Mouse (Mus musculus): ENCODE measurements around the gene Syde1.
"Not testable (repeated sequence)": the region's sequence is repeated elsewhere in the genome, so short reads cannot be mapped to it uniquely, and the experiment has no call there.

Gene Syde1

GRCm38 (mm10) chr10:78591406-78592328, at the start of gene Syde1:
Gene Syde1 (minus strand): TSS chr10:78591964.
- DNase-seq, result no peak

DNA sequence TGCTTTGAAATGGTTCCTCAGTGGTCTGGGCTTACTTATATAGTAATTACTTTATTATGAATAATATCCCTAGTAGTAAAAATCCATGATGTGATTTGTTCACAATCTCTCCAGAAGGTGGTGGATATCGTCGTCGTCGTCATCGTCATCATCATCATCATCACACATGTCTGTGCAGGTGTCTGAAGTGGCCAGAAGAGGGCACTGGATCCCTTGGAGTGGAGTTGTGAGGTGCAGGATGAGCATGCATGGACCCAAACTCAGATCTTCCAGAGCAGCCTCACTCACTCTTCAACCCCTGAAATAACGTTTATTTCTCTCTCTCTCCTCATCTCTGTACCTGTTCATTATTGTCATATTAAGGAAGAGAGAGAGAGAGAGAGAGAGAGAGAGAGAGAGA, 40.5 kb upstream of the Syde1 start:
- peak; percentile 22 for DNase-seq

GRCm38 (mm10) chr10:78630194-78630593, 38.4 kb upstream of the Syde1 start:
- peak; percentile 53 for DNase-seq

GRCm38 (mm10) chr10:78623143-78623542, 31.4 kb upstream of the Syde1 start:
- not testable (repeated sequence) for DNase-seq

DNA sequence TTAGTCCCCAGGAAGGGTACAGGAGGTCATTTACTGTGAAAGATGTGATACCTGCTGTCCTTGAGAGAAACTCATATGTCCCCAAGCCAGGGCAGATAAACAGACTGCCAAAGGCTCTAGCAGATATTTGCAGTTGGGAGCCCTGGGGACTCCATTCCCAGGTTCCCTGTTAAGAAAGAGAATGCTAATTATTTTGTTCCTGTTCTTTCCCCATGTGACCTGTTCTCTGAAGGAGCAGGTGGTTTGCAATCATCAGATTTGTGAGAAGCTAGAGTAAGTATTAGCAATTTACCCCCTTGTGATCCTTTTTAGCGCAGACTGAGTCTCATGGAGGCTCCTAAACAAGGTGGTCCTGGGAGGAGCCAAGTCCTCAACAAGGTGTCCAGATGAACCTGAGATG, 26.2 kb upstream of the Syde1 start, which contains the start of gene Olfr1357:
TSS of gene Olfr1357 (minus strand) at position 101 of the 400 bp plus-strand sequence.
- no peak for DNase-seq

DNA sequence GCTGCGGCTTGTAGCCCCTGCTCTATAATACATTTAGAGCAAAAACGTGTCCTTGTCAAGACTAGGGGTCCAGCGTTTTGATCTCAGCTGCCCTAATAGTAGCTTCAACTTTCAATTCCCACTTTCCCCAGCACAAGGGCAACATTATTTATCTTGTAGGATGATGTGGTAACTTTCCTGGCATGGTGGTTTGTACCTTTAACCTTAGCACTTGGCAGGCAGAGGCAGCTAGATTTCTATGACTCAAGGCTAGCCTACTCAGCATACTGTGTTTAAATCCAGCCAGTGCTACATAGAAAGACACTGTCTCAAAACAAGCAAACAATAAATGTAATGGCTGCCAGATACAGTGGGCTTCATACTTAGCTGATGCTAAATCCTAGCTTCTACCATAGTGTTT, 15.8 kb upstream of the Syde1 start:
- no peak for DNase-seq

GRCm38 (mm10) chr10:78605080-78605479, 13.3 kb upstream of the Syde1 start:
- no peak for DNase-seq

DNA sequence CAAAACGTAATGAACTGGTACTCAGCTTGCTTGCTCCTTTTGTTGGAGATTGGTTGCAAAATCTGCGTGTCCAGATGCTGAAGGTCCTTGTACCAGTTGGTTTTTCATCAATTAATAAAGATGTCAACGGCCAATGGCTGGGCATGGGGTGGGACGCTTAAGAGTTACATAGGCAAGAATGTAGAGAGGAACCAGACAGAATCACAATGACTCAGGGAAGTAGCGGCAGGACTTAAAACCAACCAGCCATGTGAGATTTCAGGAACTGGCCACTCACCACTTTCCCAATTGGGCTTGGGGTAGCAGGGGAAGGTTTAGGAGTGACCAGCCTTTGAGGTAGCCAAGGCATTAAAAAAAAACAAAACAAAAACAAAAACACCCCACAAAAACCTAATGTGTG, 8.1 kb upstream of the Syde1 start:
- no peak for DNase-seq

DNA sequence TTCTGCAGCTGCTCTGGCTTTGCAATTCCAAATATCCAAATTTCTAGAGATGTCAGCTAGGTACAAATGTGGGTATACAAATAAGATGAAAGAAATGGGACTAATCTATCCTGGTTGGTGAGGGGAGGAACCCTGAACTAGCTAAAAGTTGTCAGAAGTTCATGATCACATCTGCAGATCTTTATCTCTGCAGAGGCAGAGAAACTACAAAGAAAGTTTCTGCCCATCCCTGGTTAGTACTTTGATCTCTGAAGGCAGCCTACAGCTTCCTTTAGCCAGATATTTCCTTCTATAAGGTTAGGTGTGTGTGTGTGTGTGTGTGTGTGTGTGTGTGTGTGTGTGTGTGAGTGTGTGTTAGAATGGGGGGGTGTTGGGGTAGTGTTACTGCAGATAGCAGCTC, 2.8 kb upstream of the Syde1 start:
- DNase-seq, result no peak

DNA sequence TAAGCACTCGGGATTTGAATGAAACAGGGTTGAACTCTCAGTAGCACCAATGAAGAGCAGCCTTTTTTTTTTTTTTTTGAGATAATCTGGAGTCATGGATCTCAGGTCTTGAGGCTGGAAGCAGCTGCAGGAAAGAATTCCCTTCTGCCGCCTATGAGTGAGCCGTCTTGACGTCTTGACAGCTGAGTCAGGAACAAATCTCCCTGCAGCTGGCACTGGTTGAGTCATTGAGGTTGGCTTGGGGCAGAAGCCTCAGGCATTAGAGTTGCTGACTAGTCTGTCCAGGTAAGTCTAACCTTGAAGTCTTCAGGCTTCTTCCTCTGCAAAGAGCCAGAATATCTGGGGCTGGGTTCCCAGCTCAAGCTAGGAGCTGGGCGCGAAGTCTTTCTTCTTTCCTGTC, 2.4 kb upstream of the Syde1 start:
- no peak for DNase-seq

DNA sequence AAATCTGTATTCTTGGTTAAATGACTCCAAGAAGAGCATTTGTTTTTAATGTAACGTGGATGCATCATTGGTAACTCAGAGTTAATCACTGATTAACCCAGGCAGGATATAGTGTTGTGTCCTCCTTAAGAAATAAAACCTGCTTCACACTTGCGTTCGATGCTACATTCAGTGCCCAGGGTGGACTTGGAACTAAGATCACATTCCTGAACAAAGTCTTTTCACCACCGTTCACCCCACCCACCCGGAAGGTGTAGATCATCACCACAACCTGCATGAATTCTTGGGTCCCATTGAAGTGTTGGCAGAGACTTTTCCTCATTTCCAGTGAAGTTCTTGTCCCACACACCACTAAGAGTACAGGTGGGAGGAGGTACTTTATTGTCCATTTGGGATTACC, 2.0 kb upstream of the Syde1 start:
- DNase-seq, result no peak

- DNase-seq, result no peak
Observed at GRCm38 (mm10) chr10:78592856-78593379, 1.2 kb upstream of the Syde1 start.

- DNase-seq, result no peak
Observed at GRCm38 (mm10) chr10:78590744-78591143, 1.0 kb downstream of the Syde1 start.

DNA sequence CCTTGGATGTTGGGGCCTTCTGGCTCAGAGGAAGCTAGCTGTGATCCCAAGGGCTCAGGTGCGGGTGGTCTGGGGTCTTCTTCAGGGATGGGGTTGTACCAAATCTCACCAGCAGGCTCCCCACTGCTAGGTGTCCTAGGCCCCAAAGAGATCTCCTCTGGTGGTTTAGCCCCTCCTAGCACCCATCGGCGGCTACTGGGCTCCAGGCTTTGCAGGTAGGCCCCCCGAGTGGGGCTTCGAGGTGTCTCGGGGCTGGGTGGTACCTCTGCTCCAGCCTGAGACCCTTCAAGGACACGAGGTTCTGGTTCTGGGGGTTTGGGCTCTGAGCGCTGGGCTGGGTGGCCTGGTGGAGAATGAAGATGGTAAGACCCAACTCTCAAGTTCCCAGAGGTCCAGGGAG, 1.9 kb downstream of the Syde1 start:
- no peak for DNase-seq

- DNase-seq, result no peak
Observed at GRCm38 (mm10) chr10:78589291-78589690, 2.5 kb downstream of the Syde1 start.

GRCm38 (mm10) chr10:78586026-78586425, 5.7 kb downstream of the Syde1 start:
- no peak for DNase-seq

GRCm38 (mm10) chr10:78585606-78586005, 6.2 kb downstream of the Syde1 start:
- no peak for DNase-seq

DNA sequence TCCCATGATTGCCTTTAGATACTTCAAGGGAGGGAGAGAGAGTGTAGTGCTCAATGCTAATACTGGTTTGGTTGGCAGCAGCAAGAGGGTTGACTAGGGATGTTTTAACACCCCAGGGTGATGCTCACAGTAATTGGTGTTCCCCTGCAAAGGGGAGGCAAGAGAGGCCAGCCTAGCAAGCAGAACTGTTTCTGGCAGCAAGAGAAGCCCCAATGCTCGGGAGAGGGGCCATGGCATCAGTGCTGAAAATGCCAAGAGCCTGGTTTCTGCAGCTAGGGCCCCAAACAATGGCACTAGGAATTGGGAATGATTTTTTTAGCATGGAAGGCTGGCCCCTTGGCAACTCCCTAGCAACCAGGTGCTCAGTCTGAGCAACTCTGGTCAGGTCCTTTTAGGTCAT, 6.8 kb downstream of the Syde1 start:
- DNase-seq, result no peak

DNA sequence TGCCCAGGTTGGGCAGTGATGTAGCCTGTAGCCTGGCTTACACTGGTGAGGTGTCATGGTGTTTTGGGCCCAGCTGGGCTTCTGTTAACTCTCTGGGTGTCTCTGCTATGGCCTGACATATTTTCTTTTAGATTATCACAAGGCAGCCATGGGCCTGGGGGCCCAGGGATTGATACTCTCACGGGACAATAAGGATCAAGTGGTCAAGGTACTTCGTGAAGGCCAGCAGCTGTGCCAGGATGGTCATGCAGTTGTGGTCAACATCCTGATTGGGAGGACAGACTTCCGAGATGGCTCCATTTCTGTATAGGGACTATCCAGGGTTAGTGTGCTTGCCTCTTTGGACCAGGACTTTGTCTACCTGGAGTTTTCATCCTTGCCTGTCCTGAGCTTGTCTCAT, 7.8 kb downstream of the Syde1 start:
- DNase-seq, result no peak

GRCm38 (mm10) chr10:78583347-78583746, 8.4 kb downstream of the Syde1 start:
- DNase-seq, result no peak

DNA sequence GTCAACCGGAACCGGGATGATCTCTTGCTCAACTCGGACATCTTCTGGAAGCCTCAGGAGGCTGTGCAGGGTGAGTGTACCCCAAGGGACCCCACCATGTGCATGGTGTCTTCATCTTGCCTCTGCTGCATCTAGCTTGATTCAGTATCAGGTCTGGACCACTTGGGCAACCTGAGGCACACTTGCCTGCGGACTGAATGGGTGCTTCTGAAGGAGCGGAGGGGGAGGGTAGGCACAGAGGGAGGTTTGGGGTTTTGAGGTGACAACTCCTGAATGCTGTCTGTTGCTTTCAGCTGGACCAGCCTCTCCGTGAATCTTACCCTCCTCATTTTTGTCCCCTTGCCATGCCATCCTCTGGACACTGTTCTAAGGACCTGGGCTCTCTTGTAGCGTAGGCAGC, 10.6 kb downstream of the Syde1 start:
- no peak for DNase-seq

DNA sequence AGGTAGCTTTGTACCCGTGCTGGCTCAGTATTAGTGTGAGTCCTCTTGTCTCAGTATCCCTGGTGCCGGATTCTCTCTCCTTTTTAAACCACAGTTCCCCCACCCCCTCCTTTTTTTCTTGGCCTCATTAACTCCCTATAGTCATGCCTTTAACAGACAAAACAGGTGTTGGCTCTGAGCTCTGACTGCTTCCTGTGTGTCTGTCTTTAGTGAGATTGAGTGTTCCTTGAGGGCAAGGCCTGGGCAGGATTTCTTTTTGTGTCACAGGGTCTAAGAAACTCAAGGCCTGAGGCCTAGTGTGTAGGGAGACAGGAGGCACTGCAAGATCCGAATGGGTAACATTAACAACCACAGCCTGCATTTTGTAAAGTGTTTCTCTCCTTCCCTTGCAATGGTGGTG, 13.6 kb downstream of the Syde1 start:
- no peak for DNase-seq

- DNase-seq, result no peak
Observed at GRCm38 (mm10) chr10:78576435-78577184, 15.2 kb downstream of the Syde1 start.

DNA sequence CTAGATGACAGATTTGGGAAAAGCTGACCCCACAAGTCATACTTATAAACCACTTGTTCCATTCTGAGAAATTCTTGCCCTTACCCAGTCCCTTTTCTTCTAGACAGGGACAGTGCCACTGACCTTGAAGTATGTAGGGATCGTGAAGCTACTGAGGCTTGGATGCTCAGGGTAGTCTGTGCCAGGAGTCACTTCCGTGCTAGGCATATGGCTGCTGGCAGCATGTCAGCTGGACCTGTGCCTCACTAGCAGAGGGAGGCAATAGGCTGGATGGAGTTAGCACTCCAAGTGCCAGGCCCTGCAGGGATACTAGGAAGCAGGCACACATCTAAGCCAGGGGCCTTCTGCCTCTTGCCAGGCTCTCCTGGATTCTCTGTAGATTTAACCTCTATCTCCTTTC, 16.1 kb downstream of the Syde1 start:
- DNase-seq, result peak; percentile 74

Measured in layer of hippocampus, adult 9-11 months (tissue).